Mouse (Mus musculus) frontal cortex, adult 2 months (tissue): ENCODE data around the gene Cat. TPM values are rescaled to one million over a fixed set of nuclear protein-coding genes. Genes with fewer than 3 reads are reported as not detected.

Source experiments
- DNase-seq, 2 experiments: peaks; one replicate each; pipeline ENCODE4 v3.0.0; 2022; ENCODE audit warnings: low spot score in 1 of 2; ENCODE audit errors: extremely low spot score in 1 of 2
- polyA plus RNA-seq: library from polyadenylated mRNA; depleted of rRNA; stranded (reverse); fragments of >200 nt; gene quantifications from 2 replicates; pipeline ENCODE4 v1.2.3, GENCODE M21; 2012

The Cat gene
- polyA plus RNA-seq, 1 experiment, result 41.8 TPM

- no peak for DNase-seq
Measured at GRCm38 (mm10) chr2:103478326-103478725, 6.6 kb downstream of the Cat start.

- no peak for DNase-seq
Measured at GRCm38 (mm10) chr2:103477456-103477855, 7.5 kb downstream of the Cat start.

GRCm38 (mm10) chr2:103476657-103477056, 8.3 kb downstream of the Cat start:
- no peak for DNase-seq

GRCm38 (mm10) chr2:103476180-103476579, 8.8 kb downstream of the Cat start:
- no peak for DNase-seq

GRCm38 (mm10) chr2:103473362-103473761, 11.6 kb downstream of the Cat start:
- no peak for DNase-seq

GRCm38 (mm10) chr2:103466984-103467588, 17.9 kb downstream of the Cat start:
- DNase-seq, result no peak

- DNase-seq, result no peak
Measured at GRCm38 (mm10) chr2:103466272-103466671, 18.7 kb downstream of the Cat start.

GRCm38 (mm10) chr2:103465429-103465828, 19.5 kb downstream of the Cat start:
- DNase-seq, result no peak

- no peak for DNase-seq
Measured at GRCm38 (mm10) chr2:103464524-103464923, 20.4 kb downstream of the Cat start.

- no peak for DNase-seq
Measured at GRCm38 (mm10) chr2:103462746-103463145, 22.2 kb downstream of the Cat start.

- DNase-seq, result no peak
Measured at GRCm38 (mm10) chr2:103461743-103462142, 23.2 kb downstream of the Cat start.

- no peak for DNase-seq
Measured at GRCm38 (mm10) chr2:103461210-103461609, 23.8 kb downstream of the Cat start.

- no peak for DNase-seq
Measured at GRCm38 (mm10) chr2:103459069-103459468, 25.9 kb downstream of the Cat start.

- peak in 1 of 2 experiments; percentile 26 for DNase-seq
Measured at GRCm38 (mm10) chr2:103457628-103458027, 27.3 kb downstream of the Cat start.

- DNase-seq, result no peak
Measured at GRCm38 (mm10) chr2:103457048-103457447, 27.9 kb downstream of the Cat start.

- DNase-seq, result peak; percentile 73 to 95
Measured at GRCm38 (mm10) chr2:103456646-103457045, 28.3 kb downstream of the Cat start.

GRCm38 (mm10) chr2:103455748-103456147, 29.2 kb downstream of the Cat start:
- DNase-seq, result no peak

- peak in 1 of 2 experiments; percentile 36 for DNase-seq
Measured at GRCm38 (mm10) chr2:103452550-103452949, 32.4 kb downstream of the Cat start.

- no peak for DNase-seq
Measured at GRCm38 (mm10) chr2:103450267-103450666, 34.7 kb downstream of the Cat start.

GRCm38 (mm10) chr2:103449813-103450212, 35.1 kb downstream of the Cat start:
- DNase-seq, result no peak

- DNase-seq, result no peak
Measured at GRCm38 (mm10) chr2:103448947-103449560, 35.9 kb downstream of the Cat start.

GRCm38 (mm10) chr2:103446326-103446725, 38.6 kb downstream of the Cat start:
- DNase-seq, result no peak
